In the genomic region with DNA sequence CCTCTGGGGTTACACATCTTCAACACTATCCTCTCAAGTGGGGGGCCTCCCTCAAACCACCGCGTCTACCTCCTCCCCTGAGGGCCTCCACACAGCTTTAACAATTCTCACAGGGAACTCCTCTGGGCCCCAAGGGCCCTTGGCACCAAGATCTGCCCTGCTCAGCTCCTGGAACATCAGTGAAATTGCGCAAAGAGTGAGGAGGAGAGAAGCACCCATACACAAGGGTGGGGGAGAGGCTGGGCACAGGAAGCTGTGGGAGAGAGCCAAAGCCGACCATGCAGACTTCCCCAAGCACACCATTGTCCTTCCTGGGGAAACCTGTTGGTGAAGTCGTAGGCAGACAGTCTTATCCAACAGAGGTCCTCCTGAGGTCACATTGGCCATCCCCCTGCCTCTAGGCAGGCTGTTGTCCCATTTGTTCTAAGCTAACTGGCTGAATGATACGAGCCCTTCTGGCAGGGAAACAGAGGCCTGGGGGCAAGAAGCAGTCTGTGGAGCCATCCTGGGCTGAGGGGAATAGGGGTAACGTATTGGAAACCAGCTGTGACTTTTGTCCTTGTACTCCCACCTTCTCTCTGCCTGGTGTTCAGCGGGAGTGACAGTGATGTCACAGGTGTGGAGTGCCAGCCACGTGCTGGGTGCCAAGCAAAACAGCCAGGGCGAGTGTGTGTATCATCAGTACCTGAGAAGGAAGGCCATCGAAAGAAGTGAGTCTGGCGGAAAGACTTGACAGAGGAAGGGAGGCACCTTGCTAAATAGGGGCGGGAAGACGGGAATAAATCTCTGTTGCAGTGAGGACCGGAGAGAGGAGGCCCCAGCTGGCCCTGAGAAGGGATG, we compare ENCODE assay signal across 30 mouse cellular contexts. TPM values are rescaled to one million over a fixed set of nuclear protein-coding genes. Genes with fewer than 3 reads are reported as not detected.
DNase-seq lines count a peak whose midpoint lies in the region; ATAC-seq and TF ChIP-seq lines count a peak whose summit lies in the region.
"Had no signal": no experiment of that assay in that cellular context is flagged by ENCODE, and none has a peak within 500 bp of the region (broad histone marks: within the 10 kb centered on the region; RNA-seq: fewer than 3 reads in every experiment).

No protein-coding gene starts in this region.

- no peaks in the 10 kb centered on the region for H3K9me3 ChIP-seq in stomach, postnatal 0 days (ENCODE audit: control insufficient read depth, low read length)
- H3K9me3 ChIP-seq: embryonic facial prominence, embryonic 13.5 days; hindbrain, embryonic 13.5 days; kidney, embryonic 15.5 days; limb, embryonic 10.5 days; megakaryocyte, embryonic 14.5 days; midbrain, embryonic 13.5 days had no signal

- DNase-seq in cerebellum, postnatal 10 days, result peak; percentile 39 to 44
- no peak for DNase-seq in cerebellum, adult 11-12 months
- peak; percentile 40 for DNase-seq in lung, postnatal 14 days
- no peak for DNase-seq in stomach, postnatal 0 days (ENCODE audit: low spot score)
- no peak for DNase-seq in right cerebral cortex, postnatal 10 days (ENCODE audit: low spot score in 2 of 2)
- DNase-seq in ovary, postnatal 36 days (ENCODE audit: low spot score), result no peak
- no peak for DNase-seq in thymus, postnatal 14 days
- DNase-seq: adrenal gland, postnatal 36 days; cerebellum, adult 9-11 months; embryo, embryonic 11 days; gastrocnemius, postnatal 10 days; heart, adult 2 months; kidney, adult 11 months; kidney, postnatal 36 days; liver; right cerebral cortex, postnatal 25 days; spleen, adult 18-20 months; thymus, postnatal 36 days had no signal

- no peak overlapping the region for H3K4me3 ChIP-seq in stomach, postnatal 0 days (ENCODE audit: low read depth, low read length)
- H3K4me3 ChIP-seq: embryonic facial prominence, embryonic 13.5 days; erythroblast, embryonic 14.5 days; heart, adult 2 months; hindbrain, embryonic 13.5 days; kidney, embryonic 15.5 days; limb, embryonic 10.5 days; megakaryocyte, embryonic 14.5 days; midbrain, embryonic 13.5 days had no signal

- H3K27me3 ChIP-seq in stomach, postnatal 0 days (ENCODE audit: control insufficient read depth, insufficient read depth, low read length), result no peaks in the 10 kb centered on the region
- H3K27me3 ChIP-seq: hindbrain, embryonic 13.5 days had no signal

- H3K4me2 ChIP-seq in stomach, postnatal 0 days (replicated peaks; ENCODE audit: low read depth), result no peak overlapping the region
- H3K4me2 ChIP-seq: embryonic facial prominence, embryonic 13.5 days; hindbrain, embryonic 13.5 days; kidney, embryonic 15.5 days; midbrain, embryonic 13.5 days had no signal

- TF ChIP-seq CTCF in stomach, postnatal 0 days (IDR thresholded peaks at IDR 0.05; ENCODE audit: low read depth), result no peak

- TF ChIP-seq EP300 in stomach, postnatal 0 days (optimal IDR thresholded peaks at IDR 0.05), result no peak

- H3K27ac ChIP-seq in stomach, postnatal 0 days (replicated peaks), result 0 out of 2 replicates have a peak overlapping the region, but pooled peaks have one; percentile 45
- H3K27ac ChIP-seq: embryonic facial prominence, embryonic 13.5 days; heart, adult 2 months; hindbrain, embryonic 13.5 days; kidney, embryonic 15.5 days; limb, embryonic 10.5 days; midbrain, embryonic 13.5 days had no signal

- 65% methylated on average over 15 of the region's 15 CpGs for WGBS in stomach, postnatal 0 days

- 0 out of 4 replicates have a peak, but pooled peaks have one; percentile 17 to 26 for ATAC-seq in hematopoietic stem cell, adult 5-6 weeks (replicated peaks in 1 of 2; ENCODE audit: insufficient read depth in 1 of 2, low FRiP score in 2 of 2, low TSS enrichment in 1 of 2, low read depth in 1 of 2, poor library complexity in 2 of 2, severe bottlenecking in 2 of 2)
- ATAC-seq in stomach, postnatal 0 days (ENCODE audit: low FRiP score, low TSS enrichment), result no peak
- ATAC-seq: forebrain, embryonic 14.5 days; midbrain, embryonic 13.5 days had no signal

- H3K4me1 ChIP-seq in stomach, postnatal 0 days (replicated peaks; ENCODE audit: control insufficient read depth, insufficient read depth), result no peaks in the 10 kb centered on the region
- H3K4me1 ChIP-seq: embryonic facial prominence, embryonic 13.5 days; midbrain, embryonic 13.5 days had no signal

- H3K36me3 ChIP-seq in stomach, postnatal 0 days (ENCODE audit: control insufficient read depth, insufficient read depth, low read length), result no peaks in the 10 kb centered on the region
- H3K36me3 ChIP-seq: embryonic facial prominence, embryonic 13.5 days; hindbrain, embryonic 13.5 days; kidney, embryonic 15.5 days; limb, embryonic 10.5 days; midbrain, embryonic 13.5 days had no signal

- no peak overlapping the region for H3K9ac ChIP-seq in stomach, postnatal 0 days (ENCODE audit: low read length)
- H3K9ac ChIP-seq: embryonic facial prominence, embryonic 13.5 days; hindbrain, embryonic 13.5 days; kidney, embryonic 15.5 days; midbrain, embryonic 13.5 days had no signal

RNA-seq across cellular contexts. Expression of gene Slc26a9, which starts 6.1 kb away (rescaled TPM):
- total RNA-seq in hematopoietic stem cell, adult 5-6 weeks (2017), result not detected in 2 replicates
- polyA plus RNA-seq in stomach, postnatal 0 days (2015; fragmentation: Nextera tagmentation; extraction: Ambion mirVana), result 15.4 and 17.6 TPM in 2 replicates
- total RNA-seq: adrenal gland, adult 18-20 months; adrenal gland, postnatal 36 days; gastrocnemius, postnatal 10 days; heart, adult 2 months; heart, postnatal 25 days had no signal
- polyA plus RNA-seq: embryonic facial prominence, embryonic 13.5 days; erythroblast, embryonic 14.5 days; limb, embryonic 10.5 days; neural tube, embryonic 11.5 days had no signal

RNA-seq across cellular contexts. Expression of gene Pm20d1, which starts 47.3 kb away (rescaled TPM):
- not detected in 2 replicates for total RNA-seq in hematopoietic stem cell, adult 5-6 weeks (2017)
- 1.1 and 1.4 TPM in 2 replicates for polyA plus RNA-seq in stomach, postnatal 0 days (2015; fragmentation: Nextera tagmentation; extraction: Ambion mirVana)
- polyA plus RNA-seq: erythroblast, embryonic 14.5 days had no signal

Comparison
In these comparisons a context has a peak if more than half of its experiments do, and no peak if none do; other contexts are left out.
1. DNase-seq: peak in cerebellum, postnatal 10 days (2 of 2) and lung, postnatal 14 days (single experiment); none in cerebellum, adult 11-12 months (single experiment), stomach, postnatal 0 days (single experiment), right cerebral cortex, postnatal 10 days (0 of 2), ovary, postnatal 36 days (single experiment) and thymus, postnatal 14 days (single experiment).